Mouse (Mus musculus): ENCODE measurements at regions not wholly inside any gene's neighbourhood (a gene's known extent, or its start where the extent isn't known, plus 50 kb on each side); places are given as distances from the start of the nearest gene placed in this dataset.

DNA sequence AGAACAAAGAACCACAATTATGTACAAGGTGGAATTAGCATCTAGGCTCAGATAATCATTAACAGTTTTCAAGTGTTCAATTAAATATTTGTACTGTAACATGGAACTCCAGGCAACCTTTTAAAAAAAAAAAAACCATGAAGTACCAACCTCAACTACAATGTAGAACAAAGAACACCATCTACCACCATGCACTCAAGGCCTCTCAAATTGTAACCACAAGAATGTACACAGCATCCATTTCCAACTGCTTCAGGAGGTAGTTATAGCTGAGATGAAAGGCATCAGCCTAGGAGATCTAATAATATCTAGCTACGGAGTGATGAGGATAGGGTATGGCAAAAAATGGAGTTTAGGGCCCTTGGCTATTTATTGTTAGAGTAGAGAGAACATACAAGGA, 174.7 kb upstream of the Sox9 start:
- TF ChIP-seq EP300 (IDR thresholded peaks at IDR 0.05; ENCODE audit: low read depth) (no peak), CTCF (IDR thresholded peaks at IDR 0.05; ENCODE audit: low read depth) (no peak)
- Histone ChIP-seq H3K9ac (replicated peaks) (no peak overlapping the region), H3K4me2 (ENCODE audit: low read depth, low read length) (no peak overlapping the region), H3K9me3 (ENCODE audit: low read length) (no peaks in the 10 kb centered on the region), H3K36me3 (replicated peaks; ENCODE audit: insufficient read depth, low read length) (no peaks in the 10 kb centered on the region), H3K27ac (ENCODE audit: low read depth) (no peak overlapping the region), H3K4me3 (ENCODE audit: low read depth, low read length) (no peak overlapping the region), H3K4me1 (ENCODE audit: insufficient read depth) (no peaks in the 10 kb centered on the region), H3K27me3 (ENCODE audit: insufficient read depth, low read length) (no peaks in the 10 kb centered on the region)
- 76% methylated on average over 1 of the region's 1 CpGs for WGBS (ENCODE audit: insufficient replicate concordance)
- DNase-seq, result no peak
- ATAC-seq, result no peak

DNA sequence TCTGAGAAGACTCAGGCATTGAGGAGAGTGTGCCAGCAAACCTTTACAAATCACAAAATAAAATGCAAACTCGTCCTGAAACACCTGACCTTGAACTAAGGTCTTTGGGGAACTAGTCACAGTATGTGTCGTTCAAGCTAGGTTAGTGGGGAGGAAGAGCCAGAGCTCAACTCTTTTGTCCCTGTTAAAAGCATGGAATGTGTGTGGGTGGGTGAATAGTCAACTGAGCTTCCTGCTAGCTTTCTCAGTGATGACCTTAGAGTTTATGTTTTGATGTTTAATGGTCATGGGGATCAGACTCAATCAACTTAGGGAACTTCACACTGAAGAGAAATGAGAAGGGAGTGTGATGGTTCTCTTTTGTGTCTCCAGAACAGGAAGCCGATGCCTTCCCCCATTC, 172.7 kb upstream of the Sox9 start:
- H3K4me2 ChIP-seq (ENCODE audit: low read depth, low read length), result no peak overlapping the region

DNA sequence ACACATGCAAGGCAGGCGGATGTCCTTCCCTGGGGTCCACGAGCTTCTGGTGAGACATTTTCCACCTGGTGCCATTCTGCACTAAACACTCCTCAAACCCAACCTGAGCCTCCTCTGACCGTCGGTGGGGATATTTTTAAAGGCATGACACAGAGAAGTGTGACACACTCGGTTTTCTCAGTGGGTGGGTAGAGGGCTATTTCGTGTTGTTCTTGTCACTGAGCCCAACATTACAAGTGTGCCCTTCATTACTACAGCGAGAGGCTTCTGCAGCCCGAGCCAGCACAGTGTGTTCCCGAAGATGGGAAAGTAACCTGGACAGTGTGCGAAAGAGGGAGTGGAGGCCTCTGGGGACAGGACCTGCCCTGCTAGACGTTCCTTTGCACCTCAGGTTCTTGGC, 171.0 kb upstream of the Sox9 start:
- DNase-seq (no peak), ATAC-seq (no peak)
- no peaks in the 10 kb centered on the region for H3K9me3 ChIP-seq (ENCODE audit: low read length)
- H3K27ac ChIP-seq (ENCODE audit: low read depth), result no peak overlapping the region
- no peak overlapping the region for H3K4me2 ChIP-seq (ENCODE audit: low read depth, low read length)
- H3K4me3 ChIP-seq (ENCODE audit: low read depth, low read length), result no peak overlapping the region
- no peaks in the 10 kb centered on the region for H3K4me1 ChIP-seq (ENCODE audit: insufficient read depth)
- WGBS (ENCODE audit: insufficient replicate concordance), result 72% methylated on average over 11 of the region's 11 CpGs
- no peak overlapping the region for H3K9ac ChIP-seq (replicated peaks)
- no peaks in the 10 kb centered on the region for H3K27me3 ChIP-seq (ENCODE audit: insufficient read depth, low read length)
- TF ChIP-seq CTCF (IDR thresholded peaks at IDR 0.05; ENCODE audit: low read depth) (no peak), EP300 (IDR thresholded peaks at IDR 0.05; ENCODE audit: low read depth) (no peak)
- H3K36me3 ChIP-seq (replicated peaks; ENCODE audit: insufficient read depth, low read length), result no peaks in the 10 kb centered on the region

More for the DNA sequence above, 172.7 kb upstream of the Sox9 start:
- no peak for DNase-seq
- no peak overlapping the region for H3K4me3 ChIP-seq (ENCODE audit: low read depth, low read length)
- whole genome bisulfite sequencing (ENCODE audit: insufficient replicate concordance), result 52% methylated on average over 3 of the region's 3 CpGs
- no peaks in the 10 kb centered on the region for H3K9me3 ChIP-seq (ENCODE audit: low read length)
- H3K36me3 ChIP-seq (replicated peaks; ENCODE audit: insufficient read depth, low read length), result no peaks in the 10 kb centered on the region
- TF ChIP-seq CTCF (IDR thresholded peaks at IDR 0.05; ENCODE audit: low read depth) (no peak), EP300 (IDR thresholded peaks at IDR 0.05; ENCODE audit: low read depth) (no peak)
- H3K27me3 ChIP-seq (ENCODE audit: insufficient read depth, low read length), result no peaks in the 10 kb centered on the region
- ATAC-seq, result no peak
- no peak overlapping the region for H3K27ac ChIP-seq (ENCODE audit: low read depth)
- no peak overlapping the region for H3K9ac ChIP-seq (replicated peaks)
- no peaks in the 10 kb centered on the region for H3K4me1 ChIP-seq (ENCODE audit: insufficient read depth)

DNA sequence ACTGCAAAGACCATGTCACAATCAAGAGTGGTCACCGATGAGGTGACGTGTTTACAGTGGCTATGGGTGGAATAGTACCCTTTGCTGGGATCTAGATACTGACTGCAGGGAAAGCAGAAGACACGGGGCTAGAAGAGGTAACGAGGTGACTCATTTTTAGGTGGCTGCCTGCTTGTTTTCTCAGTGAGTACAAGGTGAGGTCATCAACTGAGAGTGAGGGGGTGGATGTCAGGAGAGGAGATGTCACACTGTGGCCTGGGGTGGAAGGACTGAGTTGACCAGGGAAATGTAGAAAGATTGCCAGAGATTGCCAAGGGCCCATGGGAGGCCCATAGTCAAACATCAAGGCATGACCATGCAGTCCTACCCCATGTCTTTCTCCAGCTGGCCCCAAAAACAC, 166.4 kb upstream of the Sox9 start:
- Histone ChIP-seq H3K36me3 (replicated peaks; ENCODE audit: insufficient read depth, low read length) (no peaks in the 10 kb centered on the region), H3K27ac (ENCODE audit: low read depth) (no peak overlapping the region)
- 71% methylated on average over 4 of the region's 4 CpGs for WGBS (ENCODE audit: insufficient replicate concordance)

DNA sequence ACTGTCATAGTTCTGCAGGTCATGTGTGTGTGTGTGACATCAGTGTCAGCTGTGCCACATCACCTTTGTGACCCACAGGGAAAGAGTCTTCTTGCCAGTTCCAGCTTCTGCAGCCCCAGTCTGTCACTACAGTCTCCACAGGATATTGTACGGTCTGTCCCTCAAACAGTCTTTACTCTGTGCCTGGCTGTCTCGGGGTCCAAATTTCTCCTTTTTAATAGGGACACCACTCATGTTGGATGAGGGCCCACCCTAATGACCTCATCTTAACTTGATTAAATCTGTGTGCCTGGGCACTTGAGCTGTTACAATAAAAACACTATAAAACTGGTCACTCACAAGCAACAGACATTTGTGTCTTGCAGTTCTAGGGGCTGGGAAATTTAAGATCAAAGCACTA, 165.1 kb upstream of the Sox9 start:
- whole genome bisulfite sequencing (ENCODE audit: insufficient replicate concordance), result 61% methylated on average over 2 of the region's 2 CpGs
- TF ChIP-seq EP300 (IDR thresholded peaks at IDR 0.05; ENCODE audit: low read depth), result no peak
- TF ChIP-seq CTCF (IDR thresholded peaks at IDR 0.05; ENCODE audit: low read depth), result no peak
- DNase-seq (no peak), ATAC-seq (no peak)
- Histone ChIP-seq H3K27ac (ENCODE audit: low read depth) (no peak overlapping the region), H3K27me3 (ENCODE audit: insufficient read depth, low read length) (no peaks in the 10 kb centered on the region), H3K4me3 (ENCODE audit: low read depth, low read length) (no peak overlapping the region), H3K9ac (replicated peaks) (no peak overlapping the region), H3K4me1 (ENCODE audit: insufficient read depth) (no peaks in the 10 kb centered on the region), H3K4me2 (ENCODE audit: low read depth, low read length) (no peak overlapping the region), H3K36me3 (replicated peaks; ENCODE audit: insufficient read depth, low read length) (no peaks in the 10 kb centered on the region), H3K9me3 (ENCODE audit: low read length) (no peaks in the 10 kb centered on the region)

More for the DNA sequence above, 166.4 kb upstream of the Sox9 start:
- Histone ChIP-seq H3K9ac (replicated peaks) (no peak overlapping the region), H3K27me3 (ENCODE audit: insufficient read depth, low read length) (no peaks in the 10 kb centered on the region), H3K4me1 (ENCODE audit: insufficient read depth) (no peaks in the 10 kb centered on the region), H3K9me3 (ENCODE audit: low read length) (no peaks in the 10 kb centered on the region), H3K4me2 (ENCODE audit: low read depth, low read length) (no peak overlapping the region), H3K4me3 (ENCODE audit: low read depth, low read length) (no peak overlapping the region)
- DNase-seq (no peak), ATAC-seq (no peak)
- TF ChIP-seq EP300 (IDR thresholded peaks at IDR 0.05; ENCODE audit: low read depth), result no peak
- TF ChIP-seq CTCF (IDR thresholded peaks at IDR 0.05; ENCODE audit: low read depth), result no peak

DNA sequence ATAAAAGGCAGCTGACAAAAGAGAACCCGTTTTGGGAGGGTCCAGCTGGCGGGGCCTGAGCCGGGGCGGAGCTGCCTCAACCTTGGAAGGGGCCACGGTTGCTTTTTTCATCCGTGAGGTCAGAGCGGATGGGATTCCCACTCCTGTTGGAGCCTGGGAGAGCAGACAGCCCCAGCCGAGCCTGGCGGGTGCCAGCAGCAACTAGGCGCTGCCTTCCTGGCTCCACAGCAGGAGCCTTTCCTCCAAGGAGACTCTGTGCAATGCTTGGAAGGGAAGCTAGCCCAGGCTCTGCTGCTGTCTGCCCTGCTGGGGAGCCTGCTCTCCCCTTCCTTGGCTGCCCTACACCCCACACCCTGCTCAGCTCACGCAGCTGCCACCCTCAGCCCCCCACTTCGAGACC, 161.1 kb upstream of the Sox9 start:
- Histone ChIP-seq H3K9ac (replicated peaks) (no peak overlapping the region), H3K4me2 (ENCODE audit: low read depth, low read length) (no peak overlapping the region), H3K27me3 (ENCODE audit: insufficient read depth, low read length) (no peaks in the 10 kb centered on the region), H3K36me3 (replicated peaks; ENCODE audit: insufficient read depth, low read length) (no peaks in the 10 kb centered on the region), H3K4me1 (ENCODE audit: insufficient read depth) (no peaks in the 10 kb centered on the region), H3K9me3 (ENCODE audit: low read length) (no peaks in the 10 kb centered on the region), H3K4me3 (ENCODE audit: low read depth, low read length) (no peak overlapping the region), H3K27ac (ENCODE audit: low read depth) (no peak overlapping the region)
- ATAC-seq (no peak), DNase-seq (no peak)
- TF ChIP-seq EP300 (IDR thresholded peaks at IDR 0.05; ENCODE audit: low read depth), result no peak
- TF ChIP-seq CTCF (IDR thresholded peaks at IDR 0.05; ENCODE audit: low read depth), result no peak
- 29% methylated on average over 11 of the region's 12 CpGs for WGBS (ENCODE audit: insufficient replicate concordance)
